Mouse (Mus musculus): ENCODE measurements around the gene Tmsb10.

Gene Tmsb10

DNA sequence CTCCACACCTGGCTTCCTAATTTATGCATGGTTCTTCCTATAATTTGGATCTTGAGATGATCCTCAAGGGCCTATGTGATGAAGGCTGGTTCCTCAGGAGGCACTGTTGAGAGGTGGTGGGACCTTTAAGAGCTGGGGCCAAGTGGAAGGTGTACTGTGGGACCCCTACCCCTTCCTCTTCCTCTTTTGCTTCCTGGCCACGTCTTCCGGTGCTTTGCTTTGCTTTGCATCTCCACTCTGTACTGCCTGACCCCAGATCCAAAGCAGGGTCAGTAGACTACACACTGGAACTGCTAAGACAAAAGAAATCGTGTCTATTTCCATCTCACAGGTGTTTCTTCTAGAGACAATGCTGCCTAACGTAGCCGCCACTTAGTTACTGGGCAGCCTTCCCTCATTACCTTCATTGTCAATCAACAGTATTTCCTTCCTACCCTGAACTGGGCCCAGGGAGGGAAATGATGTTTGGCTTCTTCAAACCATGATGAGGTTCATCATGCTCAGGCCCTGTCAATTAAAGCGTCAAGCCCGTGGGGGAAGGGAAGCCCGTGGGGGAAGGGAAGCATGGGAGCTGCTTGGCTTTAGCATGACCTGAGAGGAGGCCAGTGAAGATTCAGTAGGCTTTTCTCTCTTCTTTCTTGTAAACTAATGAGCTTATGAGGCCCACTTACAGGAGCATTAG lies 2.9 kb downstream of the Tmsb10 start:
- DNase-seq = no peak

DNA sequence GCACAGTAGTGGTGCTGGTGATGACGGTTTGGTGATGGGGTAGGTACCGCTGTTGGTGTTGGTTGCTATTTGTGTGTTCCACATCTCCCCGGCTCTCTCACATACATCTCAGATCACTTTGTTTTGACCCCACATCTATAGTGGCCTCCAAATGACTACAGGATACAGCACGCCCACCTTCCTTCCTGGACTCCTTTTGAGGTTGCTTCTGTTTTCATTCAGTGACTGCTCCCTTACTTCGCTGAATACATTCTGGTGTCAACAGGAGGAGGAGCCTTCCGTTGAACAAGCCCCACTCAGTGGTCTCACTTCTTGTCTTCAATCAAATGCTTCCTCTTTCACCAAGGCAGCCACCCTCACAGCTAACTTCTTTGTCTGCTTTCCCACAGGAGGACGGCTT lies 3.8 kb downstream of the Tmsb10 start:
- no peak for DNase-seq

DNA sequence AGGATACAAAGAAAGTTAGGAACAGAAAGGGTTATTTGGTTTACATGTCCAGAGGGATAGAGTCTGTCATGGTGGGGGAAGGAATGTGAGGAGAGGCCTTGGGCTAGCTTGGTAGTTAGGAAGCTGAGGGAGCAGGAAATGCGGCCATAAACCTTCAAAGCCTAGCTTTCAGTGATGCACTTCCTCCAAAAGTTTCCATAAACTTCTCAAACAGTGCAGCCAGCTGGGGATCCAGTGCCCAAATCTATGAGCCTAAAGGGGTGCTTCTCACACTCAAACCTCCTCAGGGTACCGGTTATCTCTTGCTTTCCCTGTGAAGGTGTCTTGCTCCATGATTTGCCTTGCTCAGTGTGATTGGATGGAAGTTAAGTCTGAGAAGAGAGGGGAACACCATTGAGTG lies 5.6 kb downstream of the Tmsb10 start:
- DNase-seq = no peak

DNA sequence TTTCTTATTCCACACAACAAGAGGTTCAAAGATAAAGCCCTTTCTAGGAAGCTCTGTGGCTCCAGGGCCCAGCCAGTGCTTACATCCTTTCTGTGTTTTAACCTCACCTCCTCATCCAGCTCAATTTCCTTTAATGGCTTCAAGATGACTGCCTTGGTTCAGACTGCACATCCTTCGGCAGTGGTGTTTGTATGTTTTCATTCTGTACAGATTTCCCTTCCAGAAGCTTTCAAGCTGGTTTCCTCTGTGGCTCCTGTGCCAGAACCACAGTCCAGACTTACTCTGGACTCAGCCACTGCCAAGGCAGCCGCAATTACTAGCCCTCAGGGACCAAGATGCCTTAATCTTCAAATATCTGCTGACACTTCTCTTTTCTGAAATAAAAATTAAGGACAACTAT lies 6.3 kb downstream of the Tmsb10 start:
- no peak for DNase-seq

DNA sequence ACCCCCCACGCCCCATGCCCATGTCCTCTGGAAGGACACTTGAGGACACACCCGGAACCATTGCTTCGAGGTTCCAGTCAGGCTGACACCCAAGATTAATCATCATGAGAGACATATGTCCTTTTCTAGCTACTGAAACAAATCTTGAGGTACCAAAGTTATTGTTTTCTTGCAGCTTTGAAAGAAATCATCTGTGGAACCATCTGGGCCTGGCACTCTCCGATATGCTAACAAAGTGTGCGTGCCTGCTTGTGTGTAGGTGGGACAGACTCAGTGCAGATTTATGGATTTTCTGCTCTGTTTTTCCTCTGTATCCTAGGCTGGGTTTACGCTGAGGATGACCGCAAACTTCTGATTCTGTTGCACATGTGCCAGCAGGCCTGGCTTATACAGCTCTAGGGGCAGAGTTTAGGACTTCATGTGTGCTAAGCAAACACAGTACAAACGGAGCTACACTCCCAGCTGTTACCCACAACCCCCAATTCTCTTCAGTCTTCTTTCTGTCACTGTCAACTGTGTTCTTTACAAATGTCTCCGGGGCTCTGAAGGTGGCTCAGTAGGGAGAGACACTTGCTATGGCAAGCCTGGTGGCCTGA lies 9.3 kb downstream of the Tmsb10 start:
- DNase-seq = no peak

DNA sequence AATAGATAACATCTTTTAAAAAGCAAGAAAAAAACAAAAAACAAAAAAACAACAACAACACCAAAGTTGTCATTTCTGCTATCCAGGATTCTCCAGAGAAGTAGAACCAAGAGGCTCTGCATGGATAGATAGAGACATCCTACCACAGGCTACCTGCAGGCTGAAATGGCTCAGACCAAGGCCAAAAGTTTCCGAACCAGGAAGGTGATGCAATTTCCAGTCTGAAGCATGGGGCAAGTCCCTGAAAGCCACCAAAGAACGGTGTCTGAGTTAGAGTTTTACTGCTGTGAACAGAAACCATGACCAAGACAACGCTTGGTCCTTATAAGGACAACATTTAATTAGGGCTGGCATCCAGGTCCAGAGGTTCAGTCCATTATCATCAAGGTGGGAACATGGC lies 10.2 kb downstream of the Tmsb10 start:
- DNase-seq = no peak

DNA sequence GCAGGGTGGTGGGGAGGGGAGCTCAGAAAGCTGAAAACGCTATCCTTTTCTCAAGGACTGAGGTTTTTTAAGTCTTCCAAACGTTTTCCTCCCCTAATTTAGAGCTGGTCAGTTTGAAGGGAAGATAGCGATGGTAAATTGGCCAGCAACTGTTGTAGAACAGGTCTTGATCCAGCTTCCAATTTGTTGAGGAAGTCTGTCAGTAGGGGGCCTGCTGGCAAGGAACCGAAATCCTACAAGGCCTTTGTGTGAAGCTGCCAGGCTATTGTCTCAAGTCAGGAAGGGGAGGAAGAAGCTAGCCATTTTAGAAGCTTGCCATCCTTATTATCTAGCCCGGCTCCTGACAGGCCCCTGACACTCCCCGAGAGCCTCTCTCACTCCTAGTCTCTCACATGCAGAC lies 10.6 kb downstream of the Tmsb10 start:
- no peak for DNase-seq

DNA sequence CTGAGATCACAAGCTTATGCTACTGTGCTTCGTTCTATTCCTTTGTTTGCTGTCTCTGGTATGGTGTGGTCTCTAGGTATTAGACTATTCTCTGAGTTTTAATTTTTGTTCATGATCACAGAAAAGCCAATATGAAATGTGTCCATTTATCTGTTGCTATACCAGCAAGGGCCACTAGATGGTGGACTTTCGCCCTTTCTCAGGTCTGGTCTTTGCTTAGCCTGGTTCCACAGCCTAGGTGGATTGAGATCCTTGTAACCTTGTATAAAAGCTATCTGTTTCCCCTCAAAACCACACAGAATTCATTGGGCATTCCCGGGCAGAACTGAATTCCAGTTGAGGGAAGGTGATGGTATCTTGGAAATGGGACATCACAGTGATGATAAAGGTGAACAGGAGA lies 18.1 kb downstream of the Tmsb10 start:
- DNase-seq = peak; percentile 70

DNA sequence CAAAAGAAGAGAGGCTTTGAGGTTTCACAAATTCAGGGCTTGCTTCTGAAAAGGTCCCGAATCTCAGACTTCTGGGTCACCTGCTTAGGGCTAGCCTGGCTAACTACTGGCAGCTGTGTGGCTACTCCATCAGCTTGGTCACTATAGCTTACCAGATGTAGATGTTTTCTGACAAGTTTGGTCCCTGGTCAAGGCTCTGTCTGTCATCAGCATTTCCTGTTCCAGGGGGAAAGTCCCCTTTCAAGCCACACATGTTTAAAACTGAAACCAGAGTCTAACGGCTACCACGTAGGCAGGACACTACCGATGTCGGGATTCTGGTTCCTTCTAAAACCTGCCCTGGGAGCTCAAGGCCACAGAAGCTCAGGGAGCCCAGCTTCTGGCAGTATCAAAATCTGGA lies 20.7 kb downstream of the Tmsb10 start:
- no peak for DNase-seq

DNA sequence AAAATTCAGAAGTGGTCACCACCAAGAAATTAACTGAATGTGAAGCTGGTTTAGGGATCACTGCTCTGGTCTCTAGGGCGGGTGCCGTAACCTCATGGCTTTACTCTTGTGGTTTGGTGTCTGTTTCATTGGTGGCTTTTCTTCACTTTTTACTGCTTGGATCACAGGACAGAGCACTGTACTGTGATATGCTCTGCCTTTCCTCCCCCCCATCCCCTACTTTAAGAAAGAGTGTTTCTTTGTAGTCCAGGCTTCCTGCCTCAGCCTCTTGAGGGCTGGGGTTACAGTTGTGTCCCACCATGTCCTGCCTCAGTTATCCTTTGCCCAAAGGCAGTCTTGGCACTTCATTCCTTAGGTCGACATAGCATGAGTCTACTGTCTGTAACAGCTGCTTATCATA lies 21.1 kb downstream of the Tmsb10 start:
- no peak for DNase-seq

DNA sequence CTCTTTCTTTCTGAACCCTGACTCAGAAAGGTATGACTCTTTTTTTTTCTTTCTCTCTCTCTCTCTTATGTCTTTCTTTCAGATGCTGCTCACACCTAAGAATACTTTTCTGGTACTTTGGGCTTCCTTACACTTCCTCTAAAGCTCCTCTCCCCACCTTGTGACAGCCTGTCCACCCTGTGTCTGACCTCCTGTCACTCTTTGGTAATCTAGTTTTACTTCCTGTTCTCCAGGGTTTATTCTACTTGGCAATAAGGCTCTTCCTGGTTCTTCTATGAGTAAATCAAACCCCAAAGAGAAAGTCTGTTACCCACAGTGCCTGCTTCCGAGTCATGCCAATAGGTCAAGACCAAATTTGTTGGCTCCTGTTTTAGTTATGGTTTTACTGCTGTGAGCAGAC lies 25.6 kb downstream of the Tmsb10 start:
- DNase-seq = no peak

DNA sequence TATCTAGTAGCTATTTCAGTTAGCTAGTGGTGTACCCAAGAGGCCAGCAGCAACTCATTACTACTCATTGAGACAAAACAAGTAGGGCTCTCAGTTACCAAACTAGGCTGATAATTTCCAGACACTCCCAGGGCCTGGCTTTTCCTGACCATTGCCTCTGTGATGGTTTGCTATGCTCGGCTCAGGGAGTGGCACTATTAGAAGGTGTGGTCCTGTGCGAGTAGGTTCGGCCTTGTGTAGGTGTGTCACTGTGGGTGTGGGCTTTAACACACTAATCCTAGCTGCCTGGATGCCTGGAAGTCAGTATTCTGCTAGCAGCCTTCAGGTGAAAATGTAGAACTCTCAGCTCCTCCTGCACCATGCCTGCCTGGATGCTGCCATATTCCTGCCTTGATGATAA lies 27.0 kb downstream of the Tmsb10 start:
- DNase-seq = no peak

DNA sequence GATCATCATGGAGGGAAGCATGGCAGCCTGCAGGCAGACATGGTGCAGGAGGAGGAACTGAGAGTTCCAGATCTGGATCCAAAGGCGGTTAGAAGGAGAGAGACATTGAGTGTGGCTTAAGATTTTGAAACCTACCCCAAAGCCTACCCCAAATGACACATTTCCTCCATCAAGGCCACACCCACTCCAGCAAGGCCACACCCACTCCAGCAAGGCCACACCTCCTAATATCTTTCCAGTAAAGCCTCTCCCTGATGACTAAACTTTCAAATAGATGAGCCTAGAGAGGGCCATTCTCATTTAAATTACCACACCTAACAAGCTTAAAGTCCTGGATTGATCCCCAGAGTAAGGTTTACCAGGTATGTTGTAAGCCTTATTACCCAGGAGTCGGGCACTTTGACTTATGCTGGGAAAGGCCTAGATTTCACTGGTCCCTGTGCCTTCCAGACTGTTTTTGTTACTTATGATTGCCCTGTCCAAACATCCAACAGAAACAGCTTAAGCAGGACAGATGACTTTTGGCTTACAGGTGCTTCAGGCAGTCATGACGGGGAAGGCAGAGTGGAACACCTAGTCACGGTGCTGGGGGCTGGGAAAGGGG lies 28.7 kb downstream of the Tmsb10 start:
- DNase-seq = no peak

DNA sequence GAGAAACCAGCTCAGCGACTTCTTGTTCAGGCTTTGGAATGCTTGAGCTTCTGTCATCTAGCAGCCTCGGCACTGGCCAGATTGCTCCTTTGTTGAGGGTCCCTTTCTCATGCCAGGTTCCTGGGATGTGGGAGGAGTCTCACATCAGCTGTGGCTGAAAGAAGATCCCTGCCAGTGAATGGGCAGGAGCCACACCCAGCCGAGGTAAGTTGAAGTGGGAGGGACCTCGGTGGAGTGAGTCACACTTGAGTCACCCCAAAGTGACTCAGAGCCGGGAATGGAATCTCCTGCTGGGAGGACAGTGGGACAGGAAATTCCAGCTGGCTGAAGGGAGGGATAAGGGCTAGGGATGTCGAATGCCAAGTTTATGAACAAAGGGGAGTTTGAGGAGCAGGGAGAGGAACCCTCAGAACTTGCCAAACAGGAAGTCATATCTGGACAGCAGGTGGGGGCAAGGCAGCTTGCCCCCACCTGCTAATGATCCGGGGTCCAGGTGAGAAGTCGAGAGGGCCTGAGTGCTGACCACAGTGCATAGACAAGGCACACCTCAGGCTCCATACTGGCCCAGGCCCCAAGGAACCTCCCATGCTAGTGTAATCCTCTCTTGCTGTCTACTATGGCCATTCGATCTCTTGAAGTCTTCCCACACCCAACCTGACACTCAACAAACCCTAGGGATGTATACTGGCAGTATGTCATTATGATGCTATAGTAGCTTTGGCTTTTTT lies 31.6 kb downstream of the Tmsb10 start:
- DNase-seq = peak; percentile 35

DNA sequence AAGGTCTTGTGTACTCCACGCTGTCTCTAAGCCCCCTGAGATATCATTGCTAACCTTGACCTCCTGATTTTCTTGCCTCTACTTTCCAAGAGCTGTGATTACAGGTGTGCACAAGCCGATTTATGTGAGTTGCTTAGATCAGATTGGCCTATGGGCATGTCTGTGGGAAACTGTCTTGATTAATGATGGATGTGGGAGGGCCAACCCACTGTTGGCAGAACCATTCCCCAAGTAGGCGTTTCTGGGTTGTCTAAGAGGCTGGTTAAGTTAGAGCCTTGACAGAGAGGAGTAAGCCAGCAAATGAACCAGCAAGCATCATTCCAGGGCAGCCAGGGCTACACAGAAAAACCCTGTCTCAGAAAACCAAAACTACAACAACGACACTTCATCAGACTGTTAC lies 32.5 kb downstream of the Tmsb10 start:
- DNase-seq = no peak

DNA sequence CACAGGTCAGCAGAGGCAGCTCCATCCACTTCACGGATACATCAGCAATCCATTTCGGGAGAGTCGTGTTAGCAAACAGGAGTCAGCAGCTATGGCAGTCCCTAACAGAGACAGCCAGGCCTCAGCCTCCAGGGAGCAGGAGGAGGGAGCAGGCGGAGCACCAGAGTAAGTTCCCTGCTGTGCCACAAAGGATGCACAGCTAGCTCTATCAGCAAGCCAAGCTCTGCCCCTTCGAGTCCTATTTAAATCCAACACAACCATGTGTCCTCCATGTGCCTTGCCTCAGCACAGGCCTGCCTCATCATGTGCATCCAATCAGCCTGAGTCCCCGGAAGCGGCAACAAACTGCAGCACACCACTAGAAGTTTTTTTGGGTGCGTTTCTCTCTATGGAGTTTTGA lies 35.2 kb downstream of the Tmsb10 start:
- no peak for DNase-seq

DNA sequence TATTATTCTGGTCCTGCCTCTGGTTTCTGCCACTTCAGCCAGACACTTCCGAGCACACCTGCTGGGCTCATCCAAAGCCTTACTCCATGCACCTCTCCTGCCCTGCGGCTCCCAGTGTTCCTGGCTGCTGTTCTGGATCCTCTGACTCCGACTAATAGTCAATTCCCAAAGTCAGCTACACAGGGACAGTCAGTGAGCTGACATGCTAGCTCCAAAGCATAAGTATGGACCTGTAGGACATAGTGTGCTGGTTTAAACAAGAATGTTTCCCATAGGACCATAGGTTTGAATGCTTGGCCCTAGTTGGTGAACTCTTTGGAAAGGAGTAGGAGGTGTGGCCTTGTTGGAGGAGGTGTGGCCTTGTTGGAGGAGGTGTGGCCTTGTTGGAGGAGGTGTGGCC lies 37.5 kb downstream of the Tmsb10 start:
- DNase-seq = no peak

DNA sequence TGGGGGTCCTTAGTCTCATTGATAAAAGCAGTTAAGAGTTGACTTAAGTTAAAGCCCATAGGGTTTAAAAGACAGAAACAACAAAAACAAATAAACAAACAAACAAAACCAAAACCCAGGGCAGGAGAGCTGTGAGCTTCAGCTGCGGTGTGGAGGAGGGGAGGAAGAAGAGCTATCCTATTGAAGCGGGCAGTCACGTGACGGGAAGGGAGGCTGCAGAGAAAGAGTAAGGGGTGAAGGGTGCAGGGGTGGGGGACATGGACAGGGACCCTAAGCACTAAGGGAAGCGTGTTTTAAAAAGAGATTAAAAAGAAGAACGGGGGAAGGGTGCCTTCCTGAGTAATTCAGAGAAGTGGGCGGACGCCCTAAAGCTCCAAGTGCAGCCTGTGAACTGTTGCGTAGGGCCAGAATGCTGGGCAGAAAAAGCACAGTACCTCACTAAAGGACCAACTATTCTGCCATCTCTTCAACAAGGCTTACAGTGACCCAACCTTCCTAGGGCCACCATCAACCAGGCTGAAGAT lies 40.0 kb downstream of the Tmsb10 start:
- DNase-seq = no peak

DNA sequence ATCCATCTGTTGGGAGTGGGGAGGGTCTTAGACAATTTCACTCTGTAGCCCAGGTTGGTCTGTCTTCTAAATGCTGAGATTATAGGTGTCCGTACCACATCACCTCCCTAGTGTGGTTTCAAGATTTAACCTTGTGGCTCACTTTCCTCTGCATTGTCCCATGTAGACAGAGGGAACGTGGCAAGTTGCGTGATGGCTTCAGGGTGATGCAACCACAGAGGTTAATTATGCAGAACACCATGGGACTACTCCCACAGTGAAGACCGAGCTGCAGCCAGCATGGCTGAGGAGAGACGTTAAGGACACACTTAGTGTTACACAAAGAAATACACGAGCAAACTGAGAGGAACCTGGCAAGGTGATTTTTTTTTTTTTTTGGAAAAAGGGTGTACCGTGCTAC lies 42.2 kb downstream of the Tmsb10 start:
- DNase-seq = no peak

DNA sequence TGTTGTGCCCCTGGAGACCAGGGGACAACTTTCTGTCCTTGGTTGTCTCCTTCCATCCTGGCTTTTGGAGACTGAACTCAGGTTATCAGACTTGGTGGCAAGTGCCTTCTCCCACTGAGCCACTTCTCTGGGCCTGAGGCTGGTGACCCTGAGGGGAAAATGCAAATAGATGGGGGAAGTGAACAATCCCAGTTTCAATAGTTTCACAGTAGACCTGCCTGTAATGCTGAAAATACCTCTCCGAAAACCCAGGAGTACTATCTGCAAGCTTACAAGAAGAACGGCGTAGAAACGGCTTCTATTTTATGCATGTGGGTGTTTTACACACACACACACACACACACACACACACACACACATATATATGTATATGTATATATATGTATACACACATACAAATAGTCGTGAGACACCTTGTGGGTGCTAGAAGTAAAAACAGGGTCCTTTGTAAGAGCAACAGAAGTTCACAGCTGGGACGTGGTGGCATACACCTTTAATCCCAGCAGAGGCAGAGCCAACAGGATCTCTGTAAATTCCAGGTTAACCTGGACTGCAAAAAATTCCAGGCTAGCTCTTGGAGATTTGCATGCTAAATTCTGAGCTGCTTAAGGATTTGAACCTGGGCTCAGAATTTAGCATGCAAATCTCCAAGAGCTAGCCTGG lies 44.3 kb downstream of the Tmsb10 start:
- DNase-seq = no peak

DNA sequence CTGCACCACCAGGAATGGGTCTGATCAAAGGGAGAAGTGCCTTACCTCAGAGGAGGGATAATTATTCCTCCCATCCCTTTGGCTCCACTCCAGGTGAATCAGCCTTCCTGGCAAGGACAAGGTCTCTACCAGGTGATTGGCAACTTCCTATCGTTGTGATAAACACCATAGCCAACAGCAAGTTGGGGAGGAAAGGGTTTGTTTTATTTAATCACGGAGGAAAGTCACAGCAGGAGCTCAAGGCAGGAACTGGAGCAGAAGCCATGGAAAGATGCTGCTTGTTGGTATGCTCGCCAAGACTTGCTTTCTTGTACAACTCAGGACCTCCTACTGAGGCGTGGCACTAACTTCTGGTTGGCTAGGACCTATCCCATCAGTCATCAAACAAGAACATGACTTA lies 47.3 kb downstream of the Tmsb10 start:
- no peak for DNase-seq

Measured in kidney, adult 18-20 months (tissue).